Mouse (Mus musculus) R1 (cell line): Measurements from ENCODE around the gene Gad1.

Experiments
- DNase-seq: peaks from one replicate; pipeline ENCODE4 v3.0.0-alpha.2; 2018; ENCODE audit warnings: low read depth, low spot score

The Gad1 gene

GRCm38 (mm10) chr2:70552772-70553171 lies at the start of gene Gad1:
Gad1 (plus strand) TSS chr2:70553072.
- no peak for DNase-seq

GRCm38 (mm10) chr2:70503436-70503835 lies 49.4 kb upstream of the Gad1 start:
- no peak for DNase-seq

GRCm38 (mm10) chr2:70505229-70505628 lies 47.6 kb upstream of the Gad1 start:
- no peak for DNase-seq

GRCm38 (mm10) chr2:70505896-70506295 lies 47.0 kb upstream of the Gad1 start:
- DNase-seq: no peak

GRCm38 (mm10) chr2:70506372-70506771 lies 46.5 kb upstream of the Gad1 start:
- DNase-seq: no peak

- DNase-seq: peak; percentile 78
These were observed 44.4 kb upstream of the Gad1 start, which contains the start of gene Erich2 for GRCm38 (mm10) chr2:70508496-70508895. Erich2 (plus strand) TSS chr2:70508819.

- DNase-seq: peak; percentile 79
These were observed 43.7 kb upstream of the Gad1 start for GRCm38 (mm10) chr2:70509021-70509632.

GRCm38 (mm10) chr2:70538283-70538682 lies 14.6 kb upstream of the Gad1 start:
- DNase-seq: peak; percentile 69

- DNase-seq: peak; percentile 67
These were observed 2.2 kb upstream of the Gad1 start for GRCm38 (mm10) chr2:70550671-70551070.

- DNase-seq: no peak
These were observed 1.4 kb upstream of the Gad1 start for GRCm38 (mm10) chr2:70551446-70551845.

- DNase-seq: no peak
These were observed 739 bp upstream of the Gad1 start for GRCm38 (mm10) chr2:70552067-70552598.

- DNase-seq: peak; percentile 54
These were observed 954 bp downstream of the Gad1 start for GRCm38 (mm10) chr2:70553826-70554225.

GRCm38 (mm10) chr2:70558112-70558842 lies 5.4 kb downstream of the Gad1 start:
- peak; percentile 95 for DNase-seq

GRCm38 (mm10) chr2:70558843-70559451 lies 6.1 kb downstream of the Gad1 start:
- peak; percentile 69 for DNase-seq

GRCm38 (mm10) chr2:70559520-70559919 lies 6.6 kb downstream of the Gad1 start:
- peak; percentile 93 for DNase-seq

GRCm38 (mm10) chr2:70561077-70561795 lies 8.4 kb downstream of the Gad1 start:
- peak; percentile 83 for DNase-seq

- peak; percentile 46 for DNase-seq
These were observed 9.2 kb downstream of the Gad1 start for GRCm38 (mm10) chr2:70562011-70562491.

- no peak for DNase-seq
These were observed 9.7 kb downstream of the Gad1 start for GRCm38 (mm10) chr2:70562611-70562980.

- DNase-seq: peak; percentile 56
These were observed 10.3 kb downstream of the Gad1 start for GRCm38 (mm10) chr2:70562981-70563671.

GRCm38 (mm10) chr2:70563721-70564645 lies 11.1 kb downstream of the Gad1 start:
- peak; percentile 14 for DNase-seq
